Mouse (Mus musculus) lung, postnatal 4 days (tissue): ENCODE results near the gene Nwd2.

Experiments
- DNase-seq, 2 experiments: peaks; one replicate each; pipeline ENCODE4 v3.0.0; 2021

Gene Nwd2

GRCm38 (mm10) chr5:63828380-63829185 is 179.7 kb downstream of the Nwd2 start:
- DNase-seq = no peak

- DNase-seq = no peak
Measured at GRCm38 (mm10) chr5:63831054-63831453, 182.2 kb downstream of the Nwd2 start.

GRCm38 (mm10) chr5:63833955-63834354 is 185.1 kb downstream of the Nwd2 start:
- no peak for DNase-seq

- DNase-seq = no peak
Measured at GRCm38 (mm10) chr5:63834435-63834834, 185.5 kb downstream of the Nwd2 start.

GRCm38 (mm10) chr5:63837115-63837514 is 188.2 kb downstream of the Nwd2 start:
- DNase-seq = no peak

DNA sequence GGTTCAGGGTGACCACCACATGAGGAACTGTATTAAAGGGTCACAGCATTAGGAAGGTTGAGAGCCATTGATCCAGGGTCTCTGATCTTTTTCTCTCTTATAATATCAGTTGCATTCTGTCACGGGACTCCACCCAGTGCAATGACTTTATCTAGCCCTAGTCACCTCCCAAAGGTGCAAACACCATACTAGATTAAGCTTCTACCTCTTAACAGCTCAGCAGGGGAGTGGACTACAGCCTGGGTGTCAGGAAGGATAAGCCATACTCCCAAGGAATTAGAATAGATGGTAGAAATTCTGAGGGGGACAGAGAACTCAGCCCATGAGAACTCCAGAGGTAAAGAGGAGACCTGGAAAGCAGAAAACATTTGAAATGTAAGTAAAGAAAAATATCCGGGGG is 188.9 kb downstream of the Nwd2 start:
- DNase-seq = no peak

- no peak for DNase-seq
Measured at GRCm38 (mm10) chr5:63839801-63840416, 191.0 kb downstream of the Nwd2 start.

- no peak for DNase-seq
Measured at GRCm38 (mm10) chr5:63847080-63847479, 198.2 kb downstream of the Nwd2 start.

DNA sequence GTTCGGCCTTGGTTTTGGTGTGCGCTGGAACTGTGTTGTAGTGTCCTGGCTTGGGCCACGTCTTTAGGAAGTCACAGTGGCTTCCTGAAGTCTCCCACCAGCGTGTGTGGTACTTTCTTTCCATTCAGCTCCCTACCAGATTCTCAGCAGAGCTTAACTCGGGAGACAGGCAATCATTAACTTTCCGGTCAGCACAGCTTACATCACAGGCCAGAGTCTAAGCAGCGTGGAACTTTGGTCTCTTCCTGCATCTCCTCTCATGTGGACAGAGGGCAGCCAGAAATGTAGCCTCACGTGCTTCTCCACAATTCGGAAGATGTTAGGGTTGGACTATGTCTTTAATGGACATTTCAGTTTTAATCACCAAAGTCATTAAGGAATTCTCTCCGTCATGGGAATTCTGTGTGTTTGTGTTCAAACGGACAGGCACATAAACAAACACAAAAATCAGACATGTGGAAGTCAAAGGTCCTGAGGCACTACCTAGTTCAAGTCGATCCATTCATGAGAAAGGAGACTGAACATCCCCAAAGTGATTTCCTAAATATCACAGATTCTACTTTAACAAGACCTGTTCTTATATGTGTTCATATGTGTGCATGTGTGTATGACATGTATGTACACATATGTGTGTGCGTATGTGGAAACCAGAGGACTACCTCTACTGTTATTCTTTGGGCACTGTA is 198.8 kb downstream of the Nwd2 start:
- no peak for DNase-seq

GRCm38 (mm10) chr5:63858901-63859300 is 210.0 kb downstream of the Nwd2 start:
- no peak for DNase-seq
